27 mouse cellular contexts compared by ENCODE assay signal in genomic region chr2:11294643-11295191, GRCm38 (mm10).
DNase-seq lines count a peak whose midpoint lies in the region; ATAC-seq lines count a peak whose summit lies in the region.
"Had no signal": no experiment of that assay in that cellular context is flagged by ENCODE, and none has a peak within 500 bp of the region (broad histone marks: within the 10 kb centered on the region; RNA-seq: fewer than 3 reads in every experiment).

No protein-coding gene starts in this region.

- no peak overlapping the region for H3K9ac ChIP-seq in kidney, embryonic 15.5 days
- H3K9ac ChIP-seq: liver, embryonic 13.5 days; neural tube, embryonic 13.5 days had no signal

- WGBS in heart, embryonic 10.5 days = 57% methylated on average over 5 of the region's 5 CpGs
- WGBS in kidney, embryonic 15.5 days = 34% methylated on average over 5 of the region's 5 CpGs

- no peak overlapping the region for H3K4me3 ChIP-seq in heart, embryonic 10.5 days
- no peak overlapping the region for H3K4me3 ChIP-seq in kidney, embryonic 15.5 days (replicated peaks)
- H3K4me3 ChIP-seq: forebrain, embryonic 10.5 days; liver, embryonic 13.5 days; midbrain, embryonic 10.5 days; myocyte; neural tube, embryonic 13.5 days had no signal

- H3K27ac ChIP-seq in heart, embryonic 10.5 days = no peak overlapping the region
- H3K27ac ChIP-seq in kidney, embryonic 15.5 days = no peak overlapping the region; the same call in 1 of the 2 replicates
- H3K27ac ChIP-seq: forebrain, embryonic 10.5 days; liver, embryonic 13.5 days; macrophage; midbrain, embryonic 10.5 days; neural tube, embryonic 13.5 days had no signal

- no peaks in the 10 kb centered on the region for H3K27me3 ChIP-seq in heart, embryonic 10.5 days (ENCODE audit: insufficient read depth, poor library complexity, severe bottlenecking)
- H3K27me3 ChIP-seq in kidney, embryonic 15.5 days = no peaks in the 10 kb centered on the region
- H3K27me3 ChIP-seq: liver, embryonic 13.5 days; neural tube, embryonic 13.5 days had no signal

- no peak; the same call in 1 of the 2 replicates for ATAC-seq in kidney, embryonic 15.5 days (replicated peaks; ENCODE audit: low FRiP score)
- ATAC-seq: forebrain, embryonic 16.5 days; hindbrain, embryonic 16.5 days; midbrain, embryonic 16.5 days; Patski had no signal

- intact Hi-C loops in left cerebral cortex, postnatal 14 days (cut with DNase I) = no loop called here

- H3K4me2 ChIP-seq in kidney, embryonic 15.5 days = no peak overlapping the region
- H3K4me2 ChIP-seq: liver, embryonic 13.5 days; neural tube, embryonic 13.5 days had no signal

- H3K4me1 ChIP-seq in heart, embryonic 10.5 days = peaks cover 5% of the 10 kb centered on the region; the same call in 1 of the 2 replicates
- H3K4me1 ChIP-seq in kidney, embryonic 15.5 days = no peaks in the 10 kb centered on the region
- H3K4me1 ChIP-seq: forebrain, embryonic 10.5 days; liver, embryonic 13.5 days; midbrain, embryonic 10.5 days; neural tube, embryonic 13.5 days had no signal

- no peaks in the 10 kb centered on the region for H3K9me3 ChIP-seq in heart, embryonic 10.5 days
- no peaks in the 10 kb centered on the region for H3K9me3 ChIP-seq in kidney, embryonic 15.5 days (replicated peaks)
- H3K9me3 ChIP-seq: forebrain, embryonic 10.5 days; liver, embryonic 13.5 days; midbrain, embryonic 10.5 days; neural tube, embryonic 13.5 days had no signal

- H3K36me3 ChIP-seq in heart, embryonic 10.5 days = no peaks in the 10 kb centered on the region
- no peaks in the 10 kb centered on the region for H3K36me3 ChIP-seq in kidney, embryonic 15.5 days
- H3K36me3 ChIP-seq: forebrain, embryonic 10.5 days; liver, embryonic 13.5 days; midbrain, embryonic 10.5 days; neural tube, embryonic 13.5 days had no signal

- peak; percentile 59 for DNase-seq in heart, embryonic 10.5 days (ENCODE audit: low spot score)
- DNase-seq in heart, postnatal 4 days = no peak
- DNase-seq in kidney, postnatal 4 days = peak; percentile 15 to 27
- DNase-seq in embryo, embryonic 11 days = peak; percentile 10
- DNase-seq in lung, postnatal 10 days = peak; percentile 46
- DNase-seq in left cerebral cortex, postnatal 14 days (ENCODE audit: low spot score in 2 of 2) = no peak
- no peak for DNase-seq in urinary bladder, postnatal 10 days (ENCODE audit: low spot score)
- DNase-seq: adrenal gland, adult 2 months; cerebellum, adult 18-20 months; cerebellum, postnatal 14 days; gastrocnemius, postnatal 10 days; heart, postnatal 36 days; kidney, adult 18-20 months; kidney, postnatal 36 days; liver, embryonic 13.5 days; thymus, adult 2 months; thymus, postnatal 4 days had no signal

Comparison
In these comparisons a context has a peak if more than half of its experiments do, and no peak if none do; other contexts are left out.
1. DNase-seq: peak in heart, embryonic 10.5 days (single experiment), kidney, postnatal 4 days (2 of 2), embryo, embryonic 11 days (single experiment) and lung, postnatal 10 days (single experiment); none in heart, postnatal 4 days (single experiment), left cerebral cortex, postnatal 14 days (0 of 2) and urinary bladder, postnatal 10 days (single experiment).